7 mouse cellular contexts compared by ENCODE assay signal in the genomic region with DNA sequence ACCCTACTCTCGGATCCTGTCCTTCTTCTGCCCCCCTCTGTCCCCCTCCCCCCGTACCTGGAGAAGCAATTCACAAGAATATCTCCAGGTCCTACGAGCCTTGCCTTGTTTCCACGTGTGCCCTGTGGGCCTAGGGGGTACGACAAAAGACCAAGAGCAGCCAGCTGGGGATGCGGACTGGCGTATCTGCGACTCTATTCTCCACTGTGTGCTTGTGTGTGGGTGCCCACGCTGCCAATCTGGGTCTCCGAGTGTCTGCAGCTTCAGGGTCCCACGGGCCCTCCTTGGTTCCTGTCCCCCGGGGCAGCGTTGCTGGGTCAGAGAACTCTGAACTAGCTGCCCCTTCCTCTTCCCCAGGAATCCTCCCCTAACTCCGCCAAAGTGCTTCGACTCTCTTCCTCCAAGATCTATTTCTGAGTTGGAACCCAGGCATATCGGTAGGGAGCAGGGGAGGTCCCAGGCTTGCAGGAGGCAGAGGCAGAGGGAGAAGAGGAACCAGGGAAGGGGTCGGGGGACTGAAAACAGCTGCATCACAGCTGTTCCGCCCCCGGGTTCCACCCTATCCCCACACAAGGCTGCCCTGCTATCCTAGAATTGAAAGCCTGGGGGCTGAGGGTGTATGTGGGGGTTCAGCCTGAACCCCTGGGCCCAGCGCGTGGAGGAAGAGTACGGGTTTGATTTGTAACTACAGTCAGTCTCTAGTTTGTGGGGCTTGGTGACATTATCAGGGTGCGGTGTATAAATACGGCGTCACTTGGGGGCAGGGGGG. TPM values are rescaled to one million over a fixed set of nuclear protein-coding genes. Genes with fewer than 3 reads are reported as not detected.
DNase-seq lines count a peak whose midpoint lies in the region; ATAC-seq and TF ChIP-seq lines count a peak whose summit lies in the region.

No protein-coding gene starts in this region.

- H3K4me3 ChIP-seq in kidney, embryonic 15.5 days (replicated peaks): peak overlapping the region; percentile 58
- H3K4me3 ChIP-seq in embryonic facial prominence, embryonic 13.5 days: peak overlapping the region; percentile 55; the same call in 1 of the 2 replicates
- H3K4me3 ChIP-seq in forebrain, postnatal 0 days (ENCODE audit: low read depth, low read length): peak overlapping the region; percentile 68
- peak overlapping the region; percentile 57 for H3K4me3 ChIP-seq in midbrain, embryonic 14.5 days (replicated peaks; ENCODE audit: low read depth, low read length)

- TF ChIP-seq CTCF in forebrain, postnatal 0 days (IDR thresholded peaks at IDR 0.05; ENCODE audit: low read depth): no peak

- no peak for DNase-seq in kidney, postnatal 14 days
- DNase-seq in forebrain, postnatal 0 days: no peak
- DNase-seq in midbrain, embryonic 14.5 days: no peak
- DNase-seq in layer of hippocampus, adult 9-11 months: no peak

- H3K9ac ChIP-seq in kidney, embryonic 15.5 days: 0 out of 2 replicates have a peak overlapping the region, but pooled peaks have one; percentile 2
- H3K9ac ChIP-seq in embryonic facial prominence, embryonic 13.5 days: 0 out of 2 replicates have a peak overlapping the region, but pooled peaks have one; percentile 32
- peak overlapping the region; percentile 81; the same call in 1 of the 2 replicates for H3K9ac ChIP-seq in forebrain, postnatal 0 days
- peak overlapping the region; percentile 78; the same call in 1 of the 2 replicates for H3K9ac ChIP-seq in midbrain, embryonic 14.5 days (replicated peaks; ENCODE audit: low read length)

- H3K4me2 ChIP-seq in kidney, embryonic 15.5 days: peak overlapping the region; percentile 96
- peak overlapping the region; percentile 95 for H3K4me2 ChIP-seq in embryonic facial prominence, embryonic 13.5 days
- peak overlapping the region; percentile 96 for H3K4me2 ChIP-seq in forebrain, postnatal 0 days (ENCODE audit: low read depth)
- H3K4me2 ChIP-seq in midbrain, embryonic 14.5 days (ENCODE audit: low read length): peak overlapping the region; percentile 94

- H3K36me3 ChIP-seq in kidney, embryonic 15.5 days: no peaks in the 10 kb centered on the region
- no peaks in the 10 kb centered on the region for H3K36me3 ChIP-seq in embryonic facial prominence, embryonic 13.5 days
- H3K36me3 ChIP-seq in forebrain, postnatal 0 days (ENCODE audit: insufficient read depth): no peaks in the 10 kb centered on the region
- 0 out of 2 replicates have a peak, but pooled peaks cover 5% of the 10 kb centered on the region for H3K36me3 ChIP-seq in midbrain, embryonic 14.5 days (ENCODE audit: control insufficient read depth, insufficient read depth, low read length)

- WGBS in kidney, embryonic 15.5 days: 62% methylated on average over 25 of the region's 25 CpGs
- 49% methylated on average over 25 of the region's 25 CpGs for WGBS in embryonic facial prominence, embryonic 13.5 days
- 65% methylated on average over 25 of the region's 25 CpGs for WGBS in forebrain, postnatal 0 days
- 62% methylated on average over 25 of the region's 25 CpGs for WGBS in midbrain, embryonic 14.5 days

- H3K27me3 ChIP-seq in kidney, embryonic 15.5 days: peaks cover 52% of the 10 kb centered on the region
- peaks cover 50% of the 10 kb centered on the region for H3K27me3 ChIP-seq in embryonic facial prominence, embryonic 13.5 days
- no peaks in the 10 kb centered on the region for H3K27me3 ChIP-seq in forebrain, postnatal 0 days (ENCODE audit: insufficient read depth, low read length)
- peaks cover 19% of the 10 kb centered on the region; the same call in 1 of the 2 replicates for H3K27me3 ChIP-seq in midbrain, embryonic 14.5 days (ENCODE audit: control insufficient read depth, insufficient read depth, low read length)

- peaks cover 59% of the 10 kb centered on the region for H3K4me1 ChIP-seq in kidney, embryonic 15.5 days
- peaks cover 63% of the 10 kb centered on the region for H3K4me1 ChIP-seq in embryonic facial prominence, embryonic 13.5 days
- no peaks in the 10 kb centered on the region for H3K4me1 ChIP-seq in forebrain, postnatal 0 days (ENCODE audit: insufficient read depth)
- peaks cover 10% of the 10 kb centered on the region; the same call in 1 of the 2 replicates for H3K4me1 ChIP-seq in midbrain, embryonic 14.5 days (ENCODE audit: control insufficient read depth, insufficient read depth, low read length)

- peak overlapping the region; percentile 22; the same call in 1 of the 2 replicates for H3K27ac ChIP-seq in kidney, embryonic 15.5 days
- no peak overlapping the region for H3K27ac ChIP-seq in embryonic facial prominence, embryonic 13.5 days
- H3K27ac ChIP-seq in forebrain, postnatal 0 days (ENCODE audit: low read depth, low read length): no peak overlapping the region
- H3K27ac ChIP-seq in midbrain, embryonic 14.5 days (replicated peaks; ENCODE audit: low read depth, low read length): no peak overlapping the region

- no peaks in the 10 kb centered on the region for H3K9me3 ChIP-seq in kidney, embryonic 15.5 days (replicated peaks)
- no peaks in the 10 kb centered on the region for H3K9me3 ChIP-seq in embryonic facial prominence, embryonic 13.5 days
- H3K9me3 ChIP-seq in forebrain, postnatal 0 days (ENCODE audit: low read length): no peaks in the 10 kb centered on the region
- no peaks in the 10 kb centered on the region for H3K9me3 ChIP-seq in midbrain, embryonic 14.5 days (ENCODE audit: control insufficient read depth, low read length)

- no peak for ATAC-seq in kidney, embryonic 15.5 days (replicated peaks; ENCODE audit: low FRiP score)
- no peak for ATAC-seq in embryonic facial prominence, embryonic 13.5 days (ENCODE audit: insufficient number of reproducible peaks, insufficient read depth, low FRiP score, low TSS enrichment, low read depth)
- no peak for ATAC-seq in forebrain, postnatal 0 days
- no peak for ATAC-seq in midbrain, embryonic 14.5 days (ENCODE audit: low FRiP score, low TSS enrichment)
- ATAC-seq in megakaryocyte-erythroid progenitor cell, adult 5-6 weeks (replicated peaks; ENCODE audit: low FRiP score, low TSS enrichment, poor library complexity, severe bottlenecking): no peak

RNA-seq across cellular contexts. Expression of gene Prcd, which starts 0.8 kb away (rescaled TPM):
- 1.1 and 1.6 TPM in 2 replicates for polyA plus RNA-seq in kidney, embryonic 15.5 days (2015; fragmentation: Nextera tagmentation; extraction: Ambion mirVana)
- 0.69 and 0.80 TPM in 2 replicates for polyA plus RNA-seq in embryonic facial prominence, embryonic 13.5 days (2015; fragmentation: Nextera tagmentation; extraction: Ambion mirVana)
- total RNA-seq in forebrain, postnatal 0 days (2014; rRNA removed): 1.5 and 3.3 TPM in 2 replicates
- 3.4 and 4.8 TPM in 2 replicates for polyA plus RNA-seq in forebrain, postnatal 0 days (2015; fragmentation: Nextera tagmentation; extraction: Ambion mirVana)
- polyA plus RNA-seq in midbrain, embryonic 14.5 days (2014; fragmentation: Nextera tagmentation; extraction: Ambion mirVana): 1.6 and 3.3 TPM in 2 replicates
- total RNA-seq in megakaryocyte-erythroid progenitor cell, adult 5-6 weeks (2014; fragmentation: Nextera tagmentation): 2.1 TPM in 1 of 2 replicates, not detected in the other
- total RNA-seq in megakaryocyte-erythroid progenitor cell, adult 5-6 weeks (2017): not detected in 2 replicates

RNA-seq across cellular contexts. Expression of gene Cygb, which starts 1.6 kb away (rescaled TPM):
- 13.7 and 16.0 TPM in 2 replicates for polyA plus RNA-seq in kidney, embryonic 15.5 days (2015; fragmentation: Nextera tagmentation; extraction: Ambion mirVana)
- polyA plus RNA-seq in embryonic facial prominence, embryonic 13.5 days (2015; fragmentation: Nextera tagmentation; extraction: Ambion mirVana): 7.1 and 7.9 TPM in 2 replicates
- total RNA-seq in forebrain, postnatal 0 days (2014; rRNA removed): 20.7 and 22.7 TPM in 2 replicates
- 24.9 and 27.6 TPM in 2 replicates for polyA plus RNA-seq in forebrain, postnatal 0 days (2015; fragmentation: Nextera tagmentation; extraction: Ambion mirVana)
- polyA plus RNA-seq in midbrain, embryonic 14.5 days (2014; fragmentation: Nextera tagmentation; extraction: Ambion mirVana): 19.1 and 24.0 TPM in 2 replicates
- total RNA-seq in megakaryocyte-erythroid progenitor cell, adult 5-6 weeks (2014; fragmentation: Nextera tagmentation): not detected in 2 replicates
- not detected in 2 replicates for total RNA-seq in megakaryocyte-erythroid progenitor cell, adult 5-6 weeks (2017)

RNA-seq across cellular contexts. Expression of gene Rhbdf2, which starts 25.7 kb away (rescaled TPM):
- 9.5 and 9.8 TPM in 2 replicates for polyA plus RNA-seq in kidney, embryonic 15.5 days (2015; fragmentation: Nextera tagmentation; extraction: Ambion mirVana)
- polyA plus RNA-seq in embryonic facial prominence, embryonic 13.5 days (2015; fragmentation: Nextera tagmentation; extraction: Ambion mirVana): 4.2 and 4.3 TPM in 2 replicates
- 1.6 and 1.9 TPM in 2 replicates for total RNA-seq in forebrain, postnatal 0 days (2014; rRNA removed)
- polyA plus RNA-seq in forebrain, postnatal 0 days (2015; fragmentation: Nextera tagmentation; extraction: Ambion mirVana): 0.75 and 0.97 TPM in 2 replicates
- 0.61 and 0.63 TPM in 2 replicates for polyA plus RNA-seq in midbrain, embryonic 14.5 days (2014; fragmentation: Nextera tagmentation; extraction: Ambion mirVana)
- total RNA-seq in megakaryocyte-erythroid progenitor cell, adult 5-6 weeks (2014; fragmentation: Nextera tagmentation): 4.1 and 6.1 TPM in 2 replicates
- total RNA-seq in megakaryocyte-erythroid progenitor cell, adult 5-6 weeks (2017): 1.3 and 3.3 TPM in 2 replicates

Comparison
In these comparisons a context has a peak if more than half of its experiments do, and no peak if none do; other contexts are left out.
1. H3K9ac ChIP-seq: peak in every context shown above with its lines; median percentile 81 in forebrain, postnatal 0 days; 78 in midbrain, embryonic 14.5 days; 32 in embryonic facial prominence, embryonic 13.5 days; 2 in kidney, embryonic 15.5 days.